Mouse (Mus musculus) neural tube, embryonic 13.5 days (tissue): Measurements from ENCODE around the gene Ascc2. TPM values are rescaled to one million over a fixed set of nuclear protein-coding genes. Genes with fewer than 3 reads are reported as not detected.
A peak's percentile ranks its signal among the peaks of the same experiment; 100 is the strongest.
"Not testable (repeated sequence)": the region's sequence is repeated elsewhere in the genome, so short reads cannot be mapped to it uniquely, and the experiment has no call there.

Experiments
- ATAC-seq: fragments of 200-750 bp; cut with Nextera tagmentation; 2 replicates; pipeline ENCODE4 v1.8.0; 2017; ENCODE audit warnings: low read depth, mild to moderate bottlenecking, moderate TSS enrichment, moderate library complexity
- H3K27ac ChIP-seq: fragments of 300-500 bp; sonication (generic); replicated peaks from 2 replicates; pipeline ENCODE4 v1.5.1; 2015; ENCODE audit warnings: moderate library complexity, mild to moderate bottlenecking, inconsistent platforms
- H3K27me3 ChIP-seq: fragments of 300-500 bp; sonication (generic); 2 replicates; pipeline ENCODE4 v1.6.1; 2015; ENCODE audit warnings: mild to moderate bottlenecking, inconsistent platforms
- H3K36me3 ChIP-seq: fragments of 300-500 bp; sonication (generic); 2 replicates; pipeline ENCODE4 v1.6.1; 2015; ENCODE audit warnings: mild to moderate bottlenecking, inconsistent platforms
- H3K4me1 ChIP-seq: fragments of 300-500 bp; sonication (generic); replicated peaks from 2 replicates; pipeline ENCODE4 v1.6.1; 2015; ENCODE audit warnings: inconsistent platforms
- H3K4me2 ChIP-seq: fragments of 300-500 bp; sonication (generic); 2 replicates; pipeline ENCODE4 v1.6.1; 2015; ENCODE audit warnings: inconsistent platforms, mild to moderate bottlenecking, moderate library complexity
- H3K4me3 ChIP-seq: fragments of 300-500 bp; sonication (generic); 2 replicates; pipeline ENCODE4 v1.5.1; 2015; ENCODE audit warnings: mild to moderate bottlenecking, inconsistent platforms
- H3K9ac ChIP-seq: fragments of 300-500 bp; sonication (generic); 2 replicates; pipeline ENCODE4 v1.6.1; 2015; ENCODE audit warnings: moderate library complexity, mild to moderate bottlenecking, inconsistent platforms
- H3K9me3 ChIP-seq: fragments of 300-500 bp; sonication (generic); 2 replicates; pipeline ENCODE4 v1.6.1; 2016; ENCODE audit warnings: inconsistent platforms
- WGBS: fragments of 180-500 bp; shearing (Covaris S2); methylation state at CpG from one replicate; pipeline ENCODE4 v1.1.7; 2015; 5-methylcytosine and 5-hydroxymethylcytosine counted together
- polyA plus RNA-seq: library from polyadenylated mRNA; unstranded; fragments of >200 nt; fragmentation: Nextera tagmentation; extraction: Ambion mirVana; gene quantifications from 2 replicates; pipeline ENCODE4 v1.2.1, GENCODE M21; 2015

The Ascc2 gene
- polyA plus RNA-seq, 1 experiment from 2014 or later: 22.3 TPM

DNA sequence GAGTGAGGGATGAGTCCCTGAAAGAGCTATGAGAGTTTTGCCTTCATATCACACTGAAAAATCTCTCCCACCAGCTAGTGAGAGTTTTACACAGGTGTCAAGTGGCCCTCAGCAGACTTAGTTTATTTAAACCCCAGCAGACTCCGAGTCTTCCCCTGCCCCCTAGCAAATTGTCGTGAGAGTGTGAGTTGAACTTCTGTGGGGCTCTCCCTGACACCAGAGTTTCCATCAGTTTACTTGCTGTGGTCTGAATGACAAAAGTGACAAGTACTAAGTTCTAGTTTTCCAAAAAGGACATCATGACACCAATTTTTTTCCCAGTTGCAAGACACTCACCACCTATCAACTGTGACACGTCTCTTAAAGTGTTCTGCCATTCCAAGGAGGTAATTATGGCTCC is 50.3 kb downstream of the Ascc2 start:
- no peaks in the 10 kb centered on the region for H3K9me3 ChIP-seq
- H3K27ac ChIP-seq: no peak overlapping the region
- H3K4me1 ChIP-seq: no peaks in the 10 kb centered on the region; the same call in 1 of the 2 replicates
- no peak overlapping the region for H3K9ac ChIP-seq
- H3K36me3 ChIP-seq: peaks cover 11% of the 10 kb centered on the region
- no peak overlapping the region for H3K4me3 ChIP-seq
- ATAC-seq: no peak
- 60% methylated on average over 3 of the region's 3 CpGs for WGBS
- no peak overlapping the region for H3K4me2 ChIP-seq
- no peaks in the 10 kb centered on the region for H3K27me3 ChIP-seq

DNA sequence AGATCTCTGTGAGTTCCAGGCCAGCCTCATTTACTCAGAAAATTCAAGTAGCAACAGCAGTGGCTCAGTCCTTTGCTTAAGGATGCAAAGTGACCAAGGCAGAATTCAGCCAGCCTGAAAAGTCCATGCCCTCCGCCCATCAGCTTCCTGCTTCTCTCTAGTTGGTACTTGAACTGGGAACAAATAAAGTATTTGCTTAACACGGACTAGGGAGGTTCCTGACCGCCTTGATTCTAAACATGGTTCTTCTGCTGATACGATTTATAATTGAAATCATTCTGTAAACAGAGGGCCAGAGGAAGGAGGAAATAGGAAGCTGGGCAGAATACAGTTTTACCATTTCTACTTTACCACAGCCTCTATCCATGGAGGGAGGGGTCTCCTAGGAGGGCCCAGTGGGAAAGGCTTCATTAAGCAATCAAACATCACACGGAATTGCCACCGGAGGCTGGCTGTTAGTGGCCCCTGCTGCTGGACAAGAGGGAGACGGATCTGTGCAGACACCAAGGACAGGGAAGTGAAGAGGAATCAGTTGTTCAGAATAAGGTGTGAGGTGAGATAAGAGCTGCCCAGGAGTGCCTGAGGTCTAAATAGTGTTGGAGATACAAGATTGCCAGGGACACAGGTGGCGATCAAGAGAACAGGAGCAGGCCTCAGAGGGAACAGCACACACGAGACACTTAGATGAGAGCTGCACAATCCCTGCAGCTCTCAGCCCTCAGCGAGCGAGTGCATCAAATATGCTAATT is 51.3 kb downstream of the Ascc2 start:
- Histone ChIP-seq H3K27ac (no peak overlapping the region), H3K4me3 (no peak overlapping the region), H3K27me3 (no peaks in the 10 kb centered on the region), H3K9ac (no peak overlapping the region), H3K4me2 (no peak overlapping the region), H3K4me1 (no peaks in the 10 kb centered on the region; the same call in 1 of the 2 replicates), H3K9me3 (no peaks in the 10 kb centered on the region), H3K36me3 (peaks cover 2% of the 10 kb centered on the region)
- WGBS: 50% methylated on average over 11 of the region's 11 CpGs
- ATAC-seq: no peak

DNA sequence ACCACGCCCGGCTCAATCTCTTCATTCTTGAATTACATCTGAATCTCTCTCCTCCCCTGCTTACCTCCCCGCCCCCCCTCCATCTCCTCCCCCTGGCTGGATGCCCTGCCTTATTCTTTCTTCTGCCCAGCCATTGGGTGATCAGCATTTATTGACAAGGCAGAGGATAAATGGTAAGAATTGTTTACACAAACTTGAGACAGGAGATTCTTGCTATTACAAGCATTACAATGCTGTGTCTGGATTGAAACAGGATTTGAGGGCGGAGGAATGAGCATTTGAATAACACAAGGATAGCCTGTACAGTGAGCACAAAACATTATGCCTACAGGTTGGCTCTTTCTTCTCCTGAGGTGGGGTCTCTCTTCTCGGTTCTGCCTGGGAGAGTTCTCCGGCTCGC is 52.8 kb downstream of the Ascc2 start:
- ATAC-seq: no peak
- Histone ChIP-seq H3K4me1 (no peaks in the 10 kb centered on the region; the same call in 1 of the 2 replicates), H3K36me3 (no peaks in the 10 kb centered on the region), H3K9me3 (no peaks in the 10 kb centered on the region), H3K9ac (no peak overlapping the region), H3K27ac (no peak overlapping the region), H3K27me3 (no peaks in the 10 kb centered on the region), H3K4me2 (no peak overlapping the region), H3K4me3 (no peak overlapping the region)
- 83% methylated on average over 7 of the region's 7 CpGs for WGBS

DNA sequence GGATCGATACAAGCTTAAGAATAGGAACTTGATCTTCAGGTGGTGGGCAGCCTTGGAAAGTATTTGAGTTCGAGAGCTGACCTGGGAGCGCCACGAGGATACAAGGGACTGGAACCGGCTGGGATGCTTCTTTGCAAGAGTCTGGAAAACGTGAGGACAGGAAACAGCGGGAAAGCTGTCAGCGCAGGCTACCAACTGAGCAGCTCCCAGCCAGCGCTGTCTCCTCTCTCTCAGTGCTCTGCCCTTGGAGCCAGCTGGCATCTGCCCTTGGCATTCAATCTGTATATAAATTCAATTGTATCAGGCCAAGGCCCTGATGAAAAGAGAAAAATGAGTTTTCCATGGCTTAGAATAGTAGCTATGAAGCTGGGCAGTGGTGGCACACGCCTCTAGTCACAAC is 53.7 kb downstream of the Ascc2 start:
- no peak overlapping the region for H3K9ac ChIP-seq
- WGBS: 68% methylated on average over 10 of the region's 10 CpGs
- H3K36me3 ChIP-seq: no peaks in the 10 kb centered on the region
- H3K27ac ChIP-seq: no peak overlapping the region
- H3K9me3 ChIP-seq: no peaks in the 10 kb centered on the region
- H3K27me3 ChIP-seq: no peaks in the 10 kb centered on the region
- H3K4me3 ChIP-seq: no peak overlapping the region
- H3K4me2 ChIP-seq: no peak overlapping the region
- H3K4me1 ChIP-seq: no peaks in the 10 kb centered on the region; the same call in 1 of the 2 replicates
- ATAC-seq: no peak

DNA sequence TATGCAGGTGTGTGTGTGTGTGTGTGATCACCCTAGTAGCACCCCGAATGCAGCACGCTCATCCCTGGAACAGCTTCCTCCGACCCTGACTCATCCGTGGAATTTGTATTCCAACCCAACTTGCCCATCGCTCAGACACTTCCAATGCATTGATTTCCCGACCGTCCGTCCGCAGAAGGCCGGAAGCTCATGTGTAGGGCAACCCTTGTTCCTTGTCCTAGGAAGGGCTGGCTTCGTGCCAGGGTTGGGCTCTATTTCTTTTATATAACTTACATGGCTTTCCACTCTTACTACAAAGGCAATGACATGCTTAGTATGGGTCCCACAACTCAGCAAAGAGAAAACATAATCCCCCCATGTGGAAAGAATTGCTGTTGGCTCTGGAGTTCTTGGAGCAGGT is 54.6 kb downstream of the Ascc2 start:
- H3K4me3 ChIP-seq: no peak overlapping the region
- H3K27me3 ChIP-seq: no peaks in the 10 kb centered on the region
- WGBS: 75% methylated on average over 11 of the region's 11 CpGs
- no peaks in the 10 kb centered on the region; the same call in 1 of the 2 replicates for H3K4me1 ChIP-seq
- ATAC-seq: no peak
- H3K27ac ChIP-seq: no peak overlapping the region
- H3K36me3 ChIP-seq: no peaks in the 10 kb centered on the region
- H3K9ac ChIP-seq: no peak overlapping the region
- no peaks in the 10 kb centered on the region for H3K9me3 ChIP-seq
- no peak overlapping the region for H3K4me2 ChIP-seq

DNA sequence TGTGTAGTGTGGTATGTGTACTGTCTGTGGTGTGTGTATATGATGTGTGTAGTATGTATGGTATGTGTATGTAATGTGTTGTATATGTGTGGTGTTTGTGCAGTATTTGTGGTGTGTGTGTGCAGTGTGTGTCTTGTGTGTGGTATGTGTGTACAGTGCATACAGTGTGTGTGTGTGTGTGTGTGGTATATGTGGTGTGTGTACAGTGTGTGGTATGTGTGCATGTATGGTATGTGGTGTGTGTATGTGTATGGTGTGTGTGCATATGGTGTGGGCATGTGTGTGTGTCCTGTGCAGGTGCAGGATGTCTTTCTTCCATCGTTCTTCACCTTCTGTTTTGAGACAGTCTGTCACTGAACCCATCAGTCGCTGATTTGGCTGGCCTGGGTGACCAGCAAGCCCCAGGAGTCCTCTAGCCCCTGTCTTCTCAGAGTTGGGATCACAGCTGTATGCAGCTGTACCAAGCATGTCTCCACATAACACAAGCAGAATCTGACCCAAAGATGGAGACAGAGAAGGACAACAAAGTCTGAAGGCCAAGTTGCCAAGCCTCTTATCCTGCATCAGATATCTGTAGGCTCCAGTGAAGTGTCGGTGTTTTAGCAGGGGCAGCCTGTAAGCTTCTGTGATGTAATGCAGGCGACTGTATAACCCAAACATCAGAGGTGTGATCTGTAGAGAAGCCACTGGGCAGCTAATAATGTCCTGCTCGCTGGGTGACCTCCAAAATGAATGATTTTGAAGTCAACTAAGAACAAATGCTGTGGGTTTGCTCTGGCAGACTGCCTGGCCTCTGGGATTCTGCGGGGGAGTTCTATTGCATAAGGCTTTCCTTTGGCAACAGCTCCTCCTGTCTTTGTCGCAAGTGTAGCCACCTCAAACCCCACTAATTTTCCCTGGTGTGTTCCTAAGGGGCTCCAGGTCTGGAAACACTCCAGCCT is 59.8 kb downstream of the Ascc2 start:
- Histone ChIP-seq H3K27ac (no peak overlapping the region), H3K4me3 (no peak overlapping the region), H3K27me3 (no peaks in the 10 kb centered on the region), H3K4me2 (no peak overlapping the region), H3K4me1 (no peaks in the 10 kb centered on the region; the same call in 1 of the 2 replicates), H3K36me3 (peaks cover 19% of the 10 kb centered on the region), H3K9ac (no peak overlapping the region), H3K9me3 (no peaks in the 10 kb centered on the region)
- ATAC-seq: no peak
- WGBS: 58% methylated on average over 7 of the region's 7 CpGs

DNA sequence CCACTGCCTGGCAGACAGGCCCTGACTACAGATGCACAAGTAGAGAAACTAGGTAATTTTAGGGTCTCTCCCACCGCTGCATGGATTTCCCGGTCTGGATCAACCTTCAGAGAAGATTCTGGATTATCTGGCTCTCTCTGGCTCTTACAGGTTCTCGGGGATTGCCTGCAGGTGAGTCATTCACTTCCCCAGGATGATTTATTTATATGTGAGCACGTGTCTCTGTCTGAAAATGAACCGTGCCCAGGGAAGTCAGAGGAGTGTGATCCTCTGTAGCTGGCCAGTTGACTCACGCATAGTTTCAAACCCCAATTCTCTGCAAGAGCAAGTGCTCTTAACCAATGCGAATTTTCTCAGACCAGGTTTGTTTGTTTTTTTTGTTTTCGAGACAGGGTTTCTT is 63.2 kb downstream of the Ascc2 start:
- Histone ChIP-seq H3K9me3 (no peaks in the 10 kb centered on the region), H3K4me1 (peaks cover 19% of the 10 kb centered on the region), H3K27ac (no peak overlapping the region), H3K9ac (no peak overlapping the region), H3K27me3 (no peaks in the 10 kb centered on the region), H3K4me2 (no peak overlapping the region), H3K36me3 (peaks cover 19% of the 10 kb centered on the region), H3K4me3 (no peak overlapping the region)
- 87% methylated on average over 8 of the region's 8 CpGs for WGBS
- no peak for ATAC-seq

DNA sequence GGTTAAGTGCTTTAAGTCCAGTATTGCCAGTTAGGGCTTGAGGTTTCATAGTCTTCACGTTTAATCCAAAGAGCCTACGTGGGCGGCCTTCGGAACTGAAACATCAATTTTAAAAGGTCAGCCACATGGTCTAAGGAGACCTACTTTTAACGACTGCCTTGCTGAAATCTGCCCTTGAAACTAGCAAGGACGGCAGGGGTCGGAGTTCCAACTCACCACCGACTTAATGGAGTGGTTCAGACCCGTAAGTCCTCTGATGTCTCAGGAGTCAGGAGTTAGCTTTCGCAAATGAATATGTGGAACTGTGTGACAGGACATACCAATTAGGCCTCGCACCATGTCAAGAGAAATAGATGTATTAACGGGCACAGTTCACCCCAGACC is 66.1 kb downstream of the Ascc2 start:
- peaks cover 19% of the 10 kb centered on the region for H3K4me1 ChIP-seq
- peak overlapping the region; percentile 90 for H3K4me2 ChIP-seq
- no peak; the same call in 1 of the 2 replicates for ATAC-seq
- peaks cover 19% of the 10 kb centered on the region for H3K36me3 ChIP-seq
- H3K4me3 ChIP-seq: peak overlapping the region; percentile 85
- peak overlapping the region; percentile 73 for H3K27ac ChIP-seq
- H3K9me3 ChIP-seq: no peaks in the 10 kb centered on the region
- H3K9ac ChIP-seq: peak overlapping the region; percentile 89
- H3K27me3 ChIP-seq: no peaks in the 10 kb centered on the region
- 5% methylated on average over 12 of the region's 12 CpGs for WGBS

DNA sequence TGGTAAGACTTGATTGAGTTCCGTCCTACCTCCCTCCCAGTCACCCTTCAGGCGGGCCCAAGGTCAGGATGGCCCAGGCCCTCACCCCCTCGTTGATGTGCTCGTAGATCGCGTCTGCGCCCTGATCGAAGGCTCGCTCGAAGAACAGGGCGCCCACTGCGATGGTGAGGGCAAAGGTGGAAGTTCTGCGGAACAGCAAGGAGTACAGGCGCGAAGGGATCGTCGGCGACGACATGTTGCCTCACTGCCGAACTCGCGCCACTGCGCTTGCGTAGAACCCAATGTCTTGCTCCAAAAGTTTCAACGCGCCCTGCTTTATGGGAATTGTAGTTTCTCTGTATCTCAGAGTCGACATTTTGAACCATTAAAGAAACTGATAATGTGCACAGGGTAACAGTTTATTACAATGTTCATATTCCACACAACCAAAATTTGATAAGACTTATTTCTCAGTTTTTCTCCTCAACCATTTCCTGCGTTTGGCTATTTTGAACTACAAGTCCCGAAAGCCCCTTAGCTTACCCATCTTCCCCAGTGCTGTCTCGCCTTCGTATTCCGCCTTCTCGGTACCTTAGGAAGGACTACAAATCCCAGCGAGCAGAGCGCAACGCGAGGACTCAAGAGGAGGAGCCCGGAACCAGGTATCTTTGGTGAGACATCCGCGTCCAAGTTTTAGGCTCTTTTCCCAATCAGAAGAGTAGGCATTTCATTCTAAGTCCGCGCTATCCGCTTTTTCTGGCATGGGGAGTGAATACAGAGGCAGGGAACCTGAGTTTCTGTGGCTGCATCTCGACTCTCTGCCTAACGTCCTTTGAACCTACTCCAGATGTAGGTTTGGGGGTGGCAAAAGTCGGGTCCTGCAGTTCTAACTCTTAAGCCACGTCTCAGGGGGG is 66.8 kb downstream of the Ascc2 start, which contains the start of the genes Uqcr10 and Zmat5:
Gene Uqcr10 (minus strand): TSS at position 271 of the 893 bp plus-strand sequence.
Gene Zmat5 (plus strand): TSS at position 607 of the 893 bp plus-strand sequence.
- Histone ChIP-seq H3K27me3 (no peaks in the 10 kb centered on the region), H3K4me1 (peaks cover 19% of the 10 kb centered on the region), H3K27ac (peak within 1 kb of the TSS; percentile 73), H3K9ac (peak within 1 kb of the TSS; percentile 89), H3K4me3 (peak within 1 kb of the TSS; percentile 85), H3K4me2 (peak within 1 kb of the TSS; percentile 90), H3K9me3 (no peaks in the 10 kb centered on the region), H3K36me3 (peaks cover 19% of the 10 kb centered on the region)
- WGBS: under 1% methylated on average over 47 of the region's 47 CpGs
- peak; percentile 98 for ATAC-seq

DNA sequence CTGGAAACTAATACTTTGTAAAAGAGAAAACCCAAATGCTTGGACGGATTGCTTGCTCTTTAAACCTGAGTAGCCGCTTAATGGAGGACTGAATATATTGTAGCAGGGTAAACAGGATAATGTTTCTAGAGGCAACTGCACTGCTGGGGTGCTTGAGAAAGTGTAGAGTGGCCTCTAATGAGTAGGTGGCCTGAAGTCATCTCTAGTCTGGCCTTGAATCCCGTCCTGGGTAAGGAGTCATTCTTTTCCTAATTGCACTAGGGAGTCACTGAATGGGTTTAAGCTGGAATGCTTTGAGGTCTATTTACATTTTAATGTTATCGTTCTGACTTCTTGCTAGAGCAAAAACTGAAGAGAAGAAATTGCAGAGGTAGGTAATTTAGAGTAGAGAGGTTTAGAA is 67.6 kb downstream of the Ascc2 start:
- Histone ChIP-seq H3K4me1 (peaks cover 19% of the 10 kb centered on the region), H3K4me3 (peak overlapping the region; percentile 85), H3K9ac (peak overlapping the region; percentile 68), H3K4me2 (peak overlapping the region; percentile 90), H3K27me3 (no peaks in the 10 kb centered on the region), H3K27ac (no peak overlapping the region), H3K9me3 (no peaks in the 10 kb centered on the region), H3K36me3 (peaks cover 19% of the 10 kb centered on the region)
- WGBS: 3% methylated on average over 4 of the region's 4 CpGs
- ATAC-seq: no peak

DNA sequence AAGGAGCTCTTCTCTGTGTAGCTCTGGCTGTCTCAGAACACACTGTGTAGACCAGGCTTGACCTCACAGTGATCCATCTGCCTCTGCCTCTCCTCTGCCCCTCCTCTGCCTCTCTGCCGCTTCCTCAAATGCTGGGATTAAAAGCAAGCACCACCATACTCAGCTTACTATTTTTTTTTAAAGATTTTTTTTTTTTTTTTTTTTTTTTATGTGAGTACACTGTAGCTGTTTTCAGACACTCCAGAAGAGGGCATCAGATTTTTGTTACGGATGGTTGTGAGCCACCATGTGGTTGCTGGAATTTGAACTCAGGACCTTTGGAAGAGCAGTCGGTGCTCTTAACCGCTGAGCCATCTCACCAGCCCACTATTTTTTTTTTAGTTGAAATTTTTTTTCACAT is 72.6 kb downstream of the Ascc2 start:
- WGBS: 91% methylated on average over 4 of the region's 4 CpGs
- ATAC-seq, H3K27ac ChIP-seq, H3K4me1 ChIP-seq, H3K4me3 ChIP-seq, H3K9ac ChIP-seq, H3K4me2 ChIP-seq, H3K27me3 ChIP-seq, H3K9me3 ChIP-seq, H3K36me3 ChIP-seq: not testable (repeated sequence)
